9 mouse cellular contexts compared by ENCODE assay signal in genomic region chr11:121548996-121549842, GRCm38 (mm10). TPM values are rescaled to one million over a fixed set of nuclear protein-coding genes. Genes with fewer than 3 reads are reported as not detected.
A peak's percentile ranks its signal among the peaks of the same experiment; 100 is the strongest.
DNase-seq lines count a peak whose midpoint lies in the region; ATAC-seq lines count a peak whose summit lies in the region.
"Had no signal": no experiment of that assay in that cellular context is flagged by ENCODE, and none has a peak within 500 bp of the region (broad histone marks: within the 10 kb centered on the region; RNA-seq: fewer than 3 reads in every experiment).

No protein-coding gene starts in this region.

- ATAC-seq in heart, embryonic 13.5 days (ENCODE audit: extremely low read depth, insufficient number of reproducible peaks, low FRiP score, low TSS enrichment), result 0 out of 2 replicates have a peak, but pooled peaks have one; percentile 24
- ATAC-seq in midbrain, embryonic 14.5 days (ENCODE audit: low FRiP score, low TSS enrichment), result no peak

- DNase-seq in adrenal gland, postnatal 36 days, result peak; percentile 39 to 46
- DNase-seq in adrenal gland, adult 18-20 months (ENCODE audit: low spot score in 2 of 2), result no peak
- DNase-seq in NIH3T3 (ENCODE audit: low read depth), result peak; percentile 36
- peak; percentile 56 for DNase-seq in kidney, postnatal 36 days
- peak; percentile 71 for DNase-seq in midbrain, embryonic 14.5 days
- DNase-seq in cerebellum, postnatal 25 days, result no peak
- DNase-seq in lung, postnatal 4 days, result no peak

- peak overlapping the region; percentile 76 for H3K27ac ChIP-seq in heart, embryonic 13.5 days (replicated peaks)
- H3K27ac ChIP-seq in midbrain, embryonic 14.5 days (replicated peaks; ENCODE audit: low read depth, low read length), result peak overlapping the region; percentile 52; the same call in 1 of the 2 replicates

- WGBS in heart, embryonic 13.5 days, result 60% methylated on average over 12 of the region's 12 CpGs
- WGBS in midbrain, embryonic 14.5 days, result 54% methylated on average over 12 of the region's 12 CpGs

- H3K36me3 ChIP-seq in heart, embryonic 13.5 days, result no peaks in the 10 kb centered on the region
- H3K36me3 ChIP-seq in midbrain, embryonic 14.5 days (ENCODE audit: control insufficient read depth, insufficient read depth, low read length), result no peaks in the 10 kb centered on the region

- peak overlapping the region; percentile 45 for H3K4me2 ChIP-seq in heart, embryonic 13.5 days
- H3K4me2 ChIP-seq in midbrain, embryonic 14.5 days (ENCODE audit: low read length), result no peak overlapping the region

- H3K9me3 ChIP-seq in heart, embryonic 13.5 days, result no peaks in the 10 kb centered on the region
- H3K9me3 ChIP-seq in midbrain, embryonic 14.5 days (ENCODE audit: control insufficient read depth, low read length), result no peaks in the 10 kb centered on the region

- H3K4me3 ChIP-seq in heart, embryonic 13.5 days, result no peak overlapping the region
- H3K4me3 ChIP-seq in midbrain, embryonic 14.5 days (replicated peaks; ENCODE audit: low read depth, low read length), result no peak overlapping the region

- H3K9ac ChIP-seq in heart, embryonic 13.5 days, result no peak overlapping the region
- H3K9ac ChIP-seq in midbrain, embryonic 14.5 days (replicated peaks; ENCODE audit: low read length), result no peak overlapping the region

- no peaks in the 10 kb centered on the region for H3K27me3 ChIP-seq in heart, embryonic 13.5 days (replicated peaks)
- no peaks in the 10 kb centered on the region for H3K27me3 ChIP-seq in midbrain, embryonic 14.5 days (ENCODE audit: control insufficient read depth, insufficient read depth, low read length)

- H3K4me1 ChIP-seq in heart, embryonic 13.5 days, result peaks cover 38% of the 10 kb centered on the region
- peaks cover 19% of the 10 kb centered on the region for H3K4me1 ChIP-seq in midbrain, embryonic 14.5 days (ENCODE audit: control insufficient read depth, insufficient read depth, low read length)

RNA-seq across cellular contexts. Expression of gene Zfp750, which starts 30.1 kb away (rescaled TPM):
- under 1 TPM in 1 of 2 experiments, not detected in 1; 0.40 TPM for total RNA-seq in adrenal gland, postnatal 36 days (2021)
- 1 to 10 TPM in 1 of 2 experiments, not detected in 1; 1.0 TPM for total RNA-seq in adrenal gland, adult 18-20 months (2021)
- polyA plus RNA-seq in heart, embryonic 13.5 days (2015; fragmentation: Nextera tagmentation; extraction: Ambion mirVana), result 0.05 and 0.37 TPM in 2 replicates
- 0.12 and 0.38 TPM in 2 replicates for polyA plus RNA-seq in midbrain, embryonic 14.5 days (2014; fragmentation: Nextera tagmentation; extraction: Ambion mirVana)
- total RNA-seq: neutrophil, adult 5-6 weeks had no signal

Comparison
In these comparisons a context has a peak if more than half of its experiments do, and no peak if none do; other contexts are left out.
1. DNase-seq: peak in adrenal gland, postnatal 36 days (2 of 2), NIH3T3 (single experiment), kidney, postnatal 36 days (2 of 2) and midbrain, embryonic 14.5 days (single experiment); none in adrenal gland, adult 18-20 months (0 of 2), cerebellum, postnatal 25 days (0 of 2) and lung, postnatal 4 days (0 of 2).